ENCODE assay signal across 8 mouse cellular contexts in genomic region chr4:47603847-47604397, GRCm38 (mm10).
DNase-seq lines count a peak whose midpoint lies in the region; ATAC-seq and TF ChIP-seq lines count a peak whose summit lies in the region.

No protein-coding gene starts in this region.

- 0 out of 2 replicates have a peak, but pooled peaks cover 6% of the 10 kb centered on the region for H3K4me1 ChIP-seq in hindbrain, postnatal 0 days (ENCODE audit: insufficient read depth, low read length)
- H3K4me1 ChIP-seq in limb, embryonic 15.5 days, result peaks cover 24% of the 10 kb centered on the region
- no peaks in the 10 kb centered on the region for H3K4me1 ChIP-seq in stomach, embryonic 14.5 days (ENCODE audit: control insufficient read depth, insufficient read depth, low read length)

- DNase-seq in ovary, postnatal 14 days (ENCODE audit: low spot score), result peak; percentile 4
- no peak for DNase-seq in ovary, postnatal 10 days (ENCODE audit: low spot score)
- DNase-seq in cerebellum, postnatal 36 days, result peak; percentile 36 to 64
- peak; percentile 77 for DNase-seq in gastrocnemius, postnatal 25 days
- no peak for DNase-seq in hindbrain, postnatal 0 days (ENCODE audit: low spot score)
- no peak for DNase-seq in ovary, adult 18-20 months (ENCODE audit: low spot score)

- no peaks in the 10 kb centered on the region for H3K36me3 ChIP-seq in hindbrain, postnatal 0 days (ENCODE audit: insufficient read depth, low read length)
- H3K36me3 ChIP-seq in limb, embryonic 15.5 days, result no peaks in the 10 kb centered on the region
- no peaks in the 10 kb centered on the region for H3K36me3 ChIP-seq in stomach, embryonic 14.5 days (ENCODE audit: control insufficient read depth, insufficient read depth, low read length)

- no peaks in the 10 kb centered on the region for H3K9me3 ChIP-seq in hindbrain, postnatal 0 days (ENCODE audit: low read length)
- no peaks in the 10 kb centered on the region for H3K9me3 ChIP-seq in limb, embryonic 15.5 days
- H3K9me3 ChIP-seq in stomach, embryonic 14.5 days (ENCODE audit: control insufficient read depth, low read depth, low read length), result no peaks in the 10 kb centered on the region

- H3K9ac ChIP-seq in hindbrain, postnatal 0 days (replicated peaks; ENCODE audit: low read length), result peak overlapping the region; percentile 33
- H3K9ac ChIP-seq in limb, embryonic 15.5 days, result 0 out of 2 replicates have a peak overlapping the region, but pooled peaks have one; percentile 17
- H3K9ac ChIP-seq in stomach, embryonic 14.5 days (replicated peaks; ENCODE audit: low read depth, low read length), result no peak overlapping the region

- H3K4me3 ChIP-seq in hindbrain, postnatal 0 days (ENCODE audit: low read length), result peak overlapping the region; percentile 16
- peak overlapping the region; percentile 31 for H3K4me3 ChIP-seq in limb, embryonic 15.5 days
- H3K4me3 ChIP-seq in stomach, embryonic 14.5 days (ENCODE audit: low read depth, low read length), result peak overlapping the region; percentile 9; the same call in 1 of the 2 replicates

- peak; percentile 43 for ATAC-seq in hindbrain, postnatal 0 days
- ATAC-seq in limb, embryonic 15.5 days (ENCODE audit: insufficient number of reproducible peaks, low FRiP score, low TSS enrichment, low read depth), result peak; percentile 88
- ATAC-seq in stomach, embryonic 14.5 days (ENCODE audit: insufficient number of reproducible peaks, insufficient read depth, low FRiP score, low read depth), result peak; percentile 75; the same call in 1 of the 2 replicates

- peak overlapping the region; percentile 26; the same call in 1 of the 2 replicates for H3K27ac ChIP-seq in hindbrain, postnatal 0 days
- H3K27ac ChIP-seq in limb, embryonic 15.5 days, result peak overlapping the region; percentile 82
- H3K27ac ChIP-seq in stomach, embryonic 14.5 days (ENCODE audit: low read length), result peak overlapping the region; percentile 30; the same call in 1 of the 2 replicates

- 39% methylated on average over 14 of the region's 14 CpGs for WGBS in hindbrain, postnatal 0 days
- WGBS in limb, embryonic 15.5 days, result 17% methylated on average over 14 of the region's 14 CpGs
- WGBS in stomach, embryonic 14.5 days, result 26% methylated on average over 14 of the region's 14 CpGs

- H3K27me3 ChIP-seq in hindbrain, postnatal 0 days (ENCODE audit: insufficient read depth, low read length), result no peaks in the 10 kb centered on the region
- H3K27me3 ChIP-seq in limb, embryonic 15.5 days, result no peaks in the 10 kb centered on the region
- no peaks in the 10 kb centered on the region for H3K27me3 ChIP-seq in stomach, embryonic 14.5 days (ENCODE audit: control insufficient read depth, insufficient read depth, low read length)

- no peak for TF ChIP-seq CTCF in hindbrain, postnatal 0 days (IDR thresholded peaks at IDR 0.05; ENCODE audit: low read depth)

- peak overlapping the region; percentile 54 for H3K4me2 ChIP-seq in hindbrain, postnatal 0 days (ENCODE audit: low read depth, low read length)
- peak overlapping the region; percentile 50 for H3K4me2 ChIP-seq in limb, embryonic 15.5 days
- peak overlapping the region; percentile 38 for H3K4me2 ChIP-seq in stomach, embryonic 14.5 days (replicated peaks; ENCODE audit: low read depth, low read length)

Comparison
In these comparisons a context has a peak if more than half of its experiments do, and no peak if none do; other contexts are left out.
1. DNase-seq: peak in ovary, postnatal 14 days (single experiment), cerebellum, postnatal 36 days (2 of 2) and gastrocnemius, postnatal 25 days (single experiment); none in ovary, postnatal 10 days (single experiment), hindbrain, postnatal 0 days (single experiment) and ovary, adult 18-20 months (single experiment).
2. H3K27ac ChIP-seq: peak in every context shown above with its lines; median percentile 82 in limb, embryonic 15.5 days; 30 in stomach, embryonic 14.5 days; 26 in hindbrain, postnatal 0 days.
3. Peak in every context shown above with its lines, with median percentiles within 50 percentile points of each other: ATAC-seq, H3K4me2 ChIP-seq and H3K4me3 ChIP-seq.